Mouse (Mus musculus) mouse trophoblast stem cell (cell line): Measurements from ENCODE around the gene Sirpa.

ENCODE experiments used
- in situ Hi-C, 2 experiments: fragments of 300-500 bp; cut with MseI, MboI; formaldehyde crosslinking; loops; 2 replicates in 1 of 2; 3 replicates in 1 of 2; pipeline ENCODE4 v1.15.1; 2025

Sirpa gene

DNA sequence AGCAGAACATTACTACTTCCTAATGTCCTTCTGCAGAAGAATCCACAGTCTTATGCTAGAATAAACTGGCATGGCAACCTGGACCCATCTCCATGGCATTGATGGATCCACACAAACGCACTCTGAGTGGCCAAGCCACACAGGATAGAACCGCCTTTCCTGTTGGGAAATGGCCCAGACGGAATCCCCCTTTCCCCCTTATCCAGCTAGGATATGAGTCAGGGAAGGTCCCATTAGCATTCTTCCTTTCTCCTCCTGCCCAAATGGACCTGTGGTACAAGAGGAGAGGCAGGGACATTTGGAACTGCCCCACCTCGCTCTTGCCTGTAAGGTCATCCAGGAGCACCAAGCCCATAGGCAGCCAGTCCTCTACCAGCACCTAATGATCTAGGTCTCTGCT lies 10.4 kb upstream of the Sirpa start:
- in situ Hi-C loops: no loop called here

DNA sequence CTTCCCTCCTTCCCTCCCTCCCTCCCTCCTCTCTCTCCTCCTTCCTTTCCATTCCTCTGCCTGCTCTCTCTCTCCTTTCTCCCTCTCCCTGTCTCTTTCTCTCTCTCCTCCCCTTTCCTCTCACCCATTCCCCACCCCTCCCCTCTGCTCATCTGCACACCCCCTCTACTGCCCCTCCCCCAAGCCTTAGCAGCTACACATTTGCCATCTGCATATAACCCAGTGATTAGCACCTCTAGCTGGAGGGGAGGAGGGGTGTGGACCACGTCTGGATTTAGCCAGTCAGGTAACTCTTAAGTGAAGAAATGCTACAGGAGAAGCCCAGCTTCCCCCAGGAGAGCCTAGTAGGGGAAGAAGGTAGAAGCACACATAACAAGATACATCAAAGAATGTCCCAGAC lies 7.7 kb upstream of the Sirpa start:
- in situ Hi-C loops: no loop called here

DNA sequence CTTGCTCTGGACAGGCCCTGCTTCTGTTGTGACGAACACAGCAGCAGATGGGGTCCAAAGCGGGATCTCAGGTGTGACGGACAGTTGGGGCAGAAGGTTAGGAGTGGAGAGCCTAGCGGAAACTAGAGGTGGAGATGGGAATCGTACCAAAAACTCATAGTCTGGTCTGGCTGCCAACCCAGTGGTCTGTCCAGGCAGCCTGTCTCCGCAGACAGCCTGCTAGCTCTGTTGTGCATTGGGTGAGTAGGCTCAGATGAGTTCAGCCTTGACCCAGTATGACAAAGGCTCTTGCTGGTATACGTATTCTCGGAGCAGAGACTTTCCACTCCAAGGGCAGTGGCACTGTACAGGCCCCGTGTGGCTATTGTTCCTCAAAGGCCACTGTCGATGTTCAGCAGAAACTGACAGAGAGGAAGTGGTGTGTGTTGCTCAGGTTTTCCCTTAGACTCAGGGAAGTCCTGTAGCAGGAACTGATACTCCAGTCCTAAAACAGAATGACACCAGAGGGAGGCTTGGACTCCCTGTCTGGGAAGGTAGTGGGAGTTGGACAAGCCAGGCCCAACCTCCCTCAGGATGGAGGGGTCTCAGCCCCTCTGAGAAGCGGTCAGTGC lies 6.6 kb upstream of the Sirpa start:
- in situ Hi-C loops: no loop called here

DNA sequence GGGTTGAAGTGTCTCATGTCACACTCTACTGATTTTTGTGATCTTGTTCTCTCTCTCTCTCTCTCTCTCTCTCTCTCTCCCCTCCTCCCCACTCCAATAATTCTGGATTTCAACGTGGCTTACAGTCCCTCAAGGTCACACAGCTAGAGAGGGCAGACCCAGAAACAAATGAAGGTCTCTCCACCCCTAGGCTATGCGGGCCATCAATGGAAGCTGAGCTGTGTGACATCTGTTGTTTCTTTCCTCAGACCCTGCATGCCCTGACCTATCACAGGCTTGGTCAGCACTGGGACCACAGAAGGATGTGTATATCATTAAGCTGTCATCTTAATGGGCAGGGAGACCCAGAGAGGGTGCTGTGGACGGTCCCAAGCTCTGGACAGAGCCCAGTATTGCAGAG lies 5.4 kb upstream of the Sirpa start:
- in situ Hi-C loops: no loop called here

DNA sequence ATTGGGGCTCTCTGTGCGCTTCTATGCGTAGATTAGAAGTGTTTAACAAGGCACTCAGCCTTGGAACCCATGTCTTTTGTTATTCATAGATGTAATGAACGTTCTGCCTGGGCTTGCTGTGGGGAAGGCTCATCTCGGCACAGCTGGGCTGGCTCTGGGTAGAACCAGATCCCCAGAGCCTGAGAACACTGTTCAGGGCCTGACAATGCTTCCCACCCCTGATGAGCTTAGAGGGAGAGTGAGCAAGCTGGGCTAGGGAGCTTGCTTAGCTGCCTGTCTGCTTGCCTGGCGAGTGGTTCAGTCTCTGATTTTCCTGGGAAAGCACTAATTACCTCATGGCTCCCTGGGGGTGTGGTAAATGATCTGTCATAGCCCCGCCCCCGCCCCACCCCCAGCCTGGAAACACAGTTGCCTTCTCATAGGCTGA lies 4.8 kb upstream of the Sirpa start:
- in situ Hi-C loops: no loop called here

DNA sequence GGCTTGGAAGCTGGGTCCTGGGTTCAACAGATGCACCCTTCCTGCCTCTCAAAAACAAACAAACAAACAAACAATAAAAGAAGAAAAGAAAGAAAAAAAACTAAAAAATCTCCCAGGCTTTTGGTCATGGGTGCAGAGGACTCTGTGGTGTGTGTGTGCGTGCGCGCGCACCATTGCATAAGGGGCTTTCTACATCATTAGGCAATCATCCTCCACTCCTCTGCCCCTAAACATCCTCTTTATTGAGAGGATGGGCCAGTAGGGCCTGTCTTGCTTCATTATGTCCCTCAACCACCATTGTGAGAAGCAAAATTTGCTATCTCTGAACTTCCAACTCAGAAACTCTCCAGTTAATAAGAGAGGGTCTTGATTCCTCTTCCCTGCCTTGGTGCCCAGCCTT lies 738 bp upstream of the Sirpa start:
- in situ Hi-C loops: no loop called here

DNA sequence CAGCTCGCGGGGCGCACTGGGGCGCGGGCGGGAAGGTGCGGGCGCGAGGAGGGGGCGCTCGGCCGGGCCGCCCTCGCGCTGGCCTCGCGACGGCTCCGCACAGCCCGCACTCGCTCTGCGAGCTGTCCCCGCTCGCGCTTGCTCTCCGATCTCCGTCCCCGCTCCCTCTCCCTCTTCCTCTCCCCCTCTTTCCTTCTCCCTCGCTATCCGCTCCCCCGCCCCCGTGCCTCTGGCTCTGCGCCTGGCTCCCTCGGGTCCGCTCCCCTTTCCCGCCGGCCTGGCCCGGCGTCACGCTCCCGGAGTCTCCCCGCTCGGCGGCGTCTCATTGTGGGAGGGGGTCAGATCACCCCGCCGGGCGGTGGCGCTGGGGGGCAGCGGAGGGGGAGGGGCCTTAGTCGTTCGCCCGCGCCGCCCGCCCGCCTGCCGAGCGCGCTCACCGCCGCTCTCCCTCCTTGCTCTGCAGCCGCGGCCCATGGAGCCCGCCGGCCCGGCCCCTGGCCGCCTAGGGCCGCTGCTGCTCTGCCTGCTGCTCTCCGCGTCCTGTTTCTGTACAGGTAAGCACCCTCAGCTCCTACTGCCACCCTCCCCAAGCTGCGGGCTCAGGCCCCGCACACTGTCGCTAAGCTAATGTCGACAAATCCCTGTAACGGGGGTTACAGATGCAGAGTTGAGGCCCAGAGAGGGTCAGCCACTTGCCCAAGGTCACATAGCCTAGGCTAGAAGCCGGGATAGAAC lies 673 bp downstream of the Sirpa start:
- in situ Hi-C loops: no loop called here

DNA sequence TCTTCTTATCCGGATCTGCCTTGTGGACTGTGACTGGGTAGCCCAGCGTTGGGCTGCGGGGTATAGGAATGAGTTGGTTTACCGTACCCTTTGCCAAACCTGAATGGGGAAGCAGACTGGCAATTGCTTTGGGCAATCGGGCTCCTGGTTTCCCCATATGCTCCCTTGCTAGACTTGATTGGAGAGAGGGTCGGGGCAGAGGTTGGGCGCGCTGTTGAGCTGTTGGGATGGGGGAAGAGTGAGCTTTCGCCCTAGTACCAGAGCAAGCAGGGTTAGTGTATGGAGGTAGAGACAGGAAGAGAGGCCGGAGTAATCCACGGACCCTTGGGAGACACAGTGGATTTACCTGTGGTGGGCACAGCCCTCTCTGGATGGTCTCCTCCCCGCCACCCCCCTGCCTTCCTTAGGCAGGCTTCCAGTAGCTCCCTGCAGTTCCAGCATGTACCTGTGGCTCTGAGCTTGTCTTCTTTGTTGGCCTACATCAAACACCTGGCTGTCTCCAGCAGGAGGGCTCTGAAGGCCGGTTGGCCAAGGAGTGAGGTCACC lies 1.3 kb downstream of the Sirpa start:
- in situ Hi-C loops: no loop called here

DNA sequence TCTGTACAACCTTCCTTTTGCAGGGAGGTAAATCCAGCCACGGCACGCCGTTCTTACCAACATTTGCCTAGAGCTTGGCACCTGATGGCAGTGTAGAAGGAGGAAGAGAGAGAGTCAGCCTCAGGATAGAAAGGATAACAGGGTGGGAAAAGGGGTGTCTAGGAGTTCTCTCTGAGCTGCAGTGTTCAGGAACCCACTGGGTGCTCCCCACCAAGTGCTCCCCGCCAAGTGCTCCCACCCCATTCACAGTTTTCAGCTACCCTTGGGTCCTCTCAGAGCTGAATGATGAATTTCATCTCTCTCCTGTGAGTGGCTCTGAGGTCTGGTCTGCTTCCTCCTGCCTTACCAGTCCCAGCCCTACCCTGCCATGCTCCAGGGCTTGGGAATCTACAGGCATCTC lies 1.9 kb downstream of the Sirpa start:
- in situ Hi-C loops: no loop called here

DNA sequence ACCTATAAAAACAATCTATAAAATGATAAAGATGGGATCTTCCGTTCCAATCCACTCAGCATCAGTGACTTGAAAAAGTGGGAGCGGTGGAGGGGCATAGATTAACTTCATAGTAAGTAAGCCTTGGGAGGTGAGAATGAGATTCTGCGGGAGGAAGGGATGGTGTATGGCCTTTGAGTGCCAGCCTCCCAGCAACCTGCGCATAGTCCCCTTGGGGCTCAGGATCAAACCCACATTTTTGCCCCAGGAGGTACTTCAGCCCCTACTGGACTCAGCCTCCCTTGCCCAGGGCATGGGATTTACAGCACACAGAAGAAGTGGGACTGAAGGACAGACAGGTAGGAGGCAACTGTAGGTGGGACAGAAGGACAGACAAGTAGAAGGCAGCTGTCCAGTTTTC lies 2.6 kb downstream of the Sirpa start:
- in situ Hi-C loops: no loop called here

DNA sequence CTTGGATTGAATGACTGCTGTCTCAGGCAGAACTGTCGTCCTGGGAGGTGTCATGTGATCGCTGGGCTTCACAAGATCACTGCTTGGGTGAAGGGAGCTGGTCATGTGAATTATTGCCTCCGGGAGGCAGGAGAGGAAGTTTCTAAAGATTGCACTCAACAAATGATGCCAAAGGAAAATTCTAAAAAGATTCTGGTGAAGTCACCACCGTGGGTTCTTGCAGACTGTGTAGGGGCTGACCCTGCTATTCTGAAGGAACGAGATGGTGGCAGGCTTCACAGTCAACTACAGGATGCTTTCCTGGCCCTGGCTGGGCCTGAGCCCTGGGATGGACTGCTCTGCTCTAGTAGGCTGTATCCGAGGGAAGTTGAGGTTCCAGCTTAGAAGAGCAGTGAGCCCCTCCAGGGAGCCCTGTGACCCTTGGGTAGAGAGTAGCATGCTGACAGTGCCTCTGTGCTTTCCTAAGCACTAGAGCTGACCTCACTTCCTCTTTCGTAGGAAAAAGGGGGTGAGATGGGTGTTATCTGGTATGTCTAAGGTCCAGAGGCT lies 3.1 kb downstream of the Sirpa start:
- in situ Hi-C loops: no loop called here

DNA sequence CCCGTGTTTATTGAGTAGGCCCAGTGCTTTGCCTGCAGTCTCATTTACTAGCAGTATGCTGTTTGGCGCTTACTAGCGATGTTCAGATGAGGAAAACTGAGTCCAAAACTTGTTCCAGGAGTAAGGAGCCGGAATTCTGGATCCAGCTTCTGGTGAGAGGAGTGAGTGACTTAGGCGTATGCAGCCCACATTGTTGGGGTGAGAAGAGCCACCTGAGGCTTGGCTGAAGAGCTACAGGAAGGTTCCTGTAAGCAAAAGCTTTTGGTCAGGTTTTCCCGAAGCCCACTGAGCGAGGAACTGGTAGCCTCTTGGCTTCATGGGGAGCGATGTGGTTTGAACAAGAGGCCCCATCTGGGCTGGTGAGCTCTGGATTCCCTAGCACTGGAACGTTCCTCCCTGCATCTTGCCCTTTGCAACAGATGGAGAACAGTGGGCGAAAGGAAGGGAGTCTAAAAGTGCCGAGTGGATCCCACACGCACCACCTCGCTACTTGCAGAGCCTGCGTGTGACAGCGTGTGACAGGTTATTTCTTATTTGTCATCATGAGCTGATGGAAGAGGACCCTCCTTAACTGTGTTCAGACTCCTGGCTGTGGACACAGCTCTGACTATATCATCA lies 4.0 kb downstream of the Sirpa start:
- in situ Hi-C loops: no loop called here

DNA sequence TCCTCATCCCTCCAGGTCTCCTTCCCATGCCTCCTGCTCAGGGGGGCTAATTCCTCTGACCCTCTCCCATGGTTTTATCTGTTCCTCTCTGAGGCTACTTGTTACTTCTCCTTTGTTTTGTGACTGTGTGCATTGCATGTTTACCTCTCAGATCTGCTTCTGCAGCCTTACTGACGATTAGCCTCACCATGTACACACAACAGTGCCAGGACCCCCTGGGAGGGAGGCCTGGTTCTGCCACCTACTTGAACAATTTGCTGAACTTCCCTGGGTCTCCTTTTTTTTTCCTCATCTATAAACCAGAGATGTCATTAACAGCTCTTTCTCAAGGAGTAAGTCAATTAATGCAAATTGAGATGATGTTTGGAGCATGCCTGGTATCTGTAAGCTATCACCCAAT lies 4.9 kb downstream of the Sirpa start:
- in situ Hi-C loops: no loop called here

DNA sequence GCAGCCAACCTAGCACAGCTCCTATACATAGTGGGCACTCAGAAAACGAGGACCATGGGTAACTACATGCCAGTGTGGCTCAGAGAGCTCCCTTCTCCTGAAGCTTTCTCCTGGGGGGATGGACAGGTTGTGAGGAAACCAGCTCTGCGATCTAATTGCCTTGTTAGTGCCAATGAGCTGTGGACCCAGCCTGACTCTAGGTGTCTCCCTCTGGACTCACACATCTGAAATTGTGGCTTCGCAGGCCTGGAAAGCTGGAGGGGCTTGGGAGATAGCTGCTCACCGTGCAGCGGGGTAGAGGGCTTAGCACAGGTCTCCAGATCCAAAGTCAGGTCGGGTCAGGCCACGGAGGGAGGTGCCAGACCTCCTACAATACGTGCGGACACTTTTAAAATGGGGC lies 5.5 kb downstream of the Sirpa start:
- in situ Hi-C loops: no loop called here

DNA sequence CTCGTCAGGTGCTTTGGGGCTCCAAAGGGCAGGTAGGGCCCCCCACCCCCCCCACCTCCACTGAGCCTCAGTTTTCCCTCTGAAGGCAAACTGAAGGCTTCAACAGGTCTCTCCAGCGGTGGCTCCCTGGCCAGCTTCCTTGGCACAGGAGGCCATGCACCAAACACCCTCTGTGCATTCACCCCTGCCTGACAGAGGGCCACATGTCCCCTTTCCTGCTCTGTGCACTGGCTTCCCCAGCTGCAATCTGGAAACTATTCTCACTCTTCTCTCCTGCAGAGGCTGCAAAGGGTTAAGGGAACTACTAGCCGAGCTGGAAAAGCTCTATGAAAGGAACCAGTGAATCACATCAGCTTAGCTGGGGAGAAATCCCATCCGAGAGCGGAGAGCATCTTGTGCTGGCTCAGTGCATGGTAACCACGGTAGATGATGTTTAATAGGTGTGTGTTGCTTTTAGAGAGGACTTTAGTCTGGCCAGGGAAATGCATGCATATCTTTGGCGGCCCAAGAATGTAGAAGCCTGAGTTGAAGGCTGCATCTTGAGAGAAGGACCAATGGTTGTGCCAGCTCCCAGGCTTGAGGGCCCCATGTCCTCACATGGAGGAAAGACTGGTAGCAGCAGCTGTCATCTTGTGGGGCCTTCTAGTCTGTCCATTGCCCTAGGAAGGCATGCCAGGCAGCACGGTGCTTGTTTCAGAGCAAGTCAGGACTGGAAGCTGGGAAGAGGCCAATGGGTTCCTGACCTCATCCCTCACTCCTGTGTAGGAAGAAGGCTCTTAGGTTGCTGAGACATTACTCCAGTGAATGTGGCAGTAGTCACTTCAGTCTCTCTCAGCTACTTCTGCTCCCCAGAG lies 6.8 kb downstream of the Sirpa start:
- in situ Hi-C loops: no loop called here

DNA sequence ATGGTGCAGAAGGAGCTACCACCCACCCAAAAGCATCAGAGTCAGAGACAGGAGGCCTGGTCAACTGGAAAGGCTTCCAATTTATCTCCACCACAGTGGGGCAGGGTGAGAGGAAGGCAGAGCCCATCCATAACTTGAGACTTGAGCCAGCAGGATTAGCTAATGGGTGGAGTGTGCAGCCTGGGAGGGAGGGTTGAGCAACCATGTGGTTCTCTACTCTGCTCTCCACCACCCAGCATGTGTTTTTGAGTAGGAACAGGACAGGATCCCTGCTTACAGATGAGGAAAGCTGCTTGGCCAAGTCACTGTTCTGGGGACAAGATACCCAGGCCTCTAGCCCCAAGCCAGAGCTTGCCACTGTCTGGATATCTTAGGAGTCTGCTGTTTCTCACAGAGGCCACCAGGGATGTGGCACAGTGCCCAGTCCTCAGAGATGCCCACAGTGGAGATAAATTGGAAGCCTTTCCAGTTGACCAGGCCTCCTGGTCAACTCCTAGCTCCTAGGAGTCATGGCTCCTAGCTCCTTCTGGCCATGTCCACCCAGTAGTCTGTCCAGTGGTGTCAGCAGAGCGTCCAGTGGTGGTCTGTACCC lies 8.5 kb downstream of the Sirpa start:
- in situ Hi-C loops: no loop called here

DNA sequence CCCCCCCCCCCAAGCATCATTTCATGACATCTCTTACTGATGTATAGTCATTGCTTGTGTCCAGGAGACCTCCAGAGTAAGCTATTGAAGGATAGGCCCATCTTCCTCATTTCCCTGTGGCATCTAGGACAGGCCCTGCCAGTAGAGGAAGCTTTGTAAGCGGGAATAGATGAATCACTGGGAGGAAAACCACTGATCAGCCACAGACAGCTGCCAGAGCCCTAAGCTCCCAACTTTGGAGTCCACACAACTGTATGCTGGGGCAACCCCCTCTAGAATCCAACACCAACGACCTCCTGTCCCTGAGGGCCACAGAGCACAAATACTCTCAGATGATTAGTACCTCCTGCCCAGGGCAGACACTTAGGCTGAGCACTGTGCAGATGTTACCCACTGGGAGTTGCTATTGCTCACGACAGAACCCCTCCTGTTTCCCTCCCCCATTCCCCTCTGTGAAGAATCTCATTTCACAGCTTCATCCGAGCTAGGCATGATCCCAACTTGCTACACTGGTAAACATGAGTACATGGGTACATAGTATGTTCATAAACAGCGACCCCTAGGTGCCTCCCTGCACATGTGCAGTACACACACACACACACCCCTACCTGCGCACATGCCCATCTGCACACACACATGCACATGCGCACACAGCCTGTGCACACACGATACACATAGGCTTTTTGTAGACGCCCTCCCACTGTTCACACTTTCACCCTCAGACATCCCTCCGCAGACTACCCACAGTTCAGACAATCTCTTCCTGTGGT lies 9.4 kb downstream of the Sirpa start:
- in situ Hi-C loops: no loop called here

DNA sequence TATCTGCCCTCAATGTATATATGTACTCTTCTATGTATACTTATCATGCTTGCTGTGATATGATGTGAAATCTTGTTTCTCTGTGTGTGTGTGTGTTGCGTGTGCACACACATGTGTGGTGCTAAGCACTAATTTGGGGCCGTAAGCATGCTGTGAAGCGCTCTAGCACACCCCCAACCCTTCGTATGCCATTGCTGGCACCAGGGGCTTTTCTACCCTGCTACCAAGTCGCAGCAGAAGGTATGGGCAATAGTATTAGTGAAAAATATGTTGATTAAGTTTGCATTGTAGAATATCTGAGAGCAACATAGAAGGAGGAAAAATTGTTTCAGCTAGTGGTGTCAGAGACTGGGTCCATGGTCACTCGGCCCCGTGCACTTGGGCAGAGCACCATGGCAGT lies 10.2 kb downstream of the Sirpa start:
- in situ Hi-C loops: no loop called here

DNA sequence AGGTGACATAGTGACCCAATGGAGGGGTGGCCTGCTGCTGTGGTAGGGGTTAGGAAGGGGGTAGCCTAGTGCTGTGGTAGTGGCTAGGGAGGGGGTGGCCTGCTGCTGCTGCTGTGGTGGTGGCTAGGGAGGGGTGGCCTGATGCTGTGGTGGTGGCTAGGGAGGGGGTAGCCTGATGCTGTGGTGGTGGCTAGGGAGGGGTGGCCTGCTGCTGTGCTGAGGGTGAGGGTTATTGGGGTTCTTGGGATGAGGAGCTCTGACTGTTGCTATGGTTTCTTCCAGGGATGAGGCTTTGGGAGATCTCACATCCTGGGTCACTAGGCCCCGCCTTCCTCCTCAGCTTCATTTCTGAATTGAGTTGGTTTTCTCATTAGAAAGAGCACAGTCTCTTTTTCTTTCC lies 10.9 kb downstream of the Sirpa start:
- in situ Hi-C loops: no loop called here

DNA sequence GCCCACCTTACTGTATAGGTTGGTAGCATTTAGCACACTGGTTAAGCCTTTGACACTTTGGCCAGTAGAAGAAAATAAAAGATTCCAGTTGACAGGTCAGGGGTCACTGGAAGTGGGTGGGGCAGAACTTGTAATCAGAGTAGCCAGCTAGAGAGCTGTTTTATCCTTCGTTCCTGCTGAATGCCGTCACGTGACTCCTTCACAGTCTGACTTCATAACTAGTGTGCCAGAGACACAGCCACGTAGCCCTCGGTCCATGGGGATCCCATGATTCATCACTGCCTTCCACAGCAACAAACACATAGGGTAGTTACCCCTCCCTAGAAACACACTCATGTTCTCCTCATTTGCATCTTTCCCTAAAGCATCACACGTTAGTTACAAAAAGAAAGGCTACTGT lies 11.4 kb downstream of the Sirpa start:
- in situ Hi-C loops: no loop called here

DNA sequence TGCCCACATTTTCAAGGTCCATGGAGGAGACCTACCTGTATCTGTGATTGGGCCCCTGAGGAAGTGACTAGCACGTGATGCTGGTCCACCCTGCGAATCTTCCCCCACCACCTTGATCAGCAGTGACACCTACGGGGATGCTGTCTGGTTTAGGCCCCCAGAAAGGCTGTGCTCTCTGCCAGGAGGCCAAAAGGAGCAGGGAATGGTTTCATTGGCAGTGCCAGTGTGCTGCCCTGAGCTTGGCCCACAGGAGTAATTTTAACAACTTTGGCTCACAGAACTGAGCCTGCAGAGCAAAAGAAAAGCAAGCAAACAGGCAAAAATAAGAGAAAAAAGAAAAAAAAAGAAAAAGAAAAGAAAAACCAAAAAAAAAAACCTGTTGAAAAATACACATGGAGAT lies 13.2 kb downstream of the Sirpa start:
- in situ Hi-C loops: no loop called here
